ENCODE assay signal across 8 mouse cellular contexts in genomic region chr11:3931511-3932211, GRCm38 (mm10). TPM values are rescaled to one million over a fixed set of nuclear protein-coding genes. Genes with fewer than 3 reads are reported as not detected.
DNase-seq lines count a peak whose midpoint lies in the region; ATAC-seq and TF ChIP-seq lines count a peak whose summit lies in the region.

Tcn2 (minus strand) TSS chr11:3932159.

- under 1% methylated on average over 23 of the region's 26 CpGs for WGBS in embryonic facial prominence, embryonic 10.5 days
- WGBS in kidney, adult 2 months, result under 1% methylated on average over 23 of the region's 26 CpGs
- WGBS in limb, embryonic 12.5 days, result under 1% methylated on average over 21 of the region's 26 CpGs
- WGBS in midbrain, embryonic 14.5 days, result under 1% methylated on average over 26 of the region's 26 CpGs

- no peak for TF ChIP-seq CTCF in kidney, adult 2 months (conservative IDR thresholded peaks at IDR 0.05; ENCODE audit: insufficient read depth, insufficient read length, low read depth, low read length)

- H3K9me3 ChIP-seq in embryonic facial prominence, embryonic 10.5 days, result no peaks in the 10 kb centered on the region
- no peaks in the 10 kb centered on the region for H3K9me3 ChIP-seq in limb, embryonic 12.5 days
- H3K9me3 ChIP-seq in midbrain, embryonic 14.5 days (ENCODE audit: control insufficient read depth, low read length), result no peaks in the 10 kb centered on the region

- ATAC-seq in limb, embryonic 12.5 days (ENCODE audit: insufficient number of reproducible peaks, insufficient read depth, low FRiP score, low TSS enrichment, low read depth), result peak; percentile 70
- ATAC-seq in midbrain, embryonic 14.5 days (ENCODE audit: low FRiP score, low TSS enrichment), result peak; percentile 62; the same call in 1 of the 2 replicates

- peak within 1 kb of the TSS; percentile 66 for H3K9ac ChIP-seq in limb, embryonic 12.5 days (replicated peaks)
- peak within 1 kb of the TSS; percentile 27; the same call in 1 of the 2 replicates for H3K9ac ChIP-seq in midbrain, embryonic 14.5 days (replicated peaks; ENCODE audit: low read length)

- peaks cover 21% of the 10 kb centered on the region for H3K4me1 ChIP-seq in embryonic facial prominence, embryonic 10.5 days
- peaks cover 22% of the 10 kb centered on the region for H3K4me1 ChIP-seq in kidney, adult 2 months (ENCODE audit: control insufficient read depth, insufficient read depth, low read length)
- peaks cover 12% of the 10 kb centered on the region; the same call in 1 of the 2 replicates for H3K4me1 ChIP-seq in limb, embryonic 12.5 days (replicated peaks)
- H3K4me1 ChIP-seq in midbrain, embryonic 14.5 days (ENCODE audit: control insufficient read depth, insufficient read depth, low read length), result peaks cover 14% of the 10 kb centered on the region

- peak within 1 kb of the TSS; percentile 80 for H3K4me2 ChIP-seq in limb, embryonic 12.5 days
- peak within 1 kb of the TSS; percentile 59 for H3K4me2 ChIP-seq in midbrain, embryonic 14.5 days (ENCODE audit: low read length)

- no peaks in the 10 kb centered on the region for H3K27me3 ChIP-seq in embryonic facial prominence, embryonic 10.5 days (replicated peaks; ENCODE audit: low read depth, poor library complexity, severe bottlenecking)
- no peaks in the 10 kb centered on the region for H3K27me3 ChIP-seq in kidney, adult 2 months (replicated peaks; ENCODE audit: control insufficient read depth, insufficient read depth, low read length)
- H3K27me3 ChIP-seq in limb, embryonic 12.5 days, result 0 out of 2 replicates have a peak, but pooled peaks cover 3% of the 10 kb centered on the region
- H3K27me3 ChIP-seq in midbrain, embryonic 14.5 days (ENCODE audit: control insufficient read depth, insufficient read depth, low read length), result no peaks in the 10 kb centered on the region

- TF ChIP-seq POLR2A in kidney, adult 2 months (IDR thresholded peaks at IDR 0.05; ENCODE audit: low read depth, low read length), result peak; percentile 32

- H3K36me3 ChIP-seq in embryonic facial prominence, embryonic 10.5 days (replicated peaks), result peaks cover 8% of the 10 kb centered on the region; the same call in 1 of the 2 replicates
- H3K36me3 ChIP-seq in kidney, adult 2 months (ENCODE audit: control insufficient read depth, insufficient read depth, low read length), result no peaks in the 10 kb centered on the region; the same call in 1 of the 2 replicates
- H3K36me3 ChIP-seq in limb, embryonic 12.5 days, result peaks cover 6% of the 10 kb centered on the region; the same call in 1 of the 2 replicates
- no peaks in the 10 kb centered on the region for H3K36me3 ChIP-seq in midbrain, embryonic 14.5 days (ENCODE audit: control insufficient read depth, insufficient read depth, low read length)

- H3K4me3 ChIP-seq in embryonic facial prominence, embryonic 10.5 days, result peak within 1 kb of the TSS; percentile 73
- H3K4me3 ChIP-seq in kidney, adult 2 months (ENCODE audit: insufficient read depth, low read depth, low read length), result peak within 1 kb of the TSS; percentile 78
- H3K4me3 ChIP-seq in limb, embryonic 12.5 days (replicated peaks), result peak within 1 kb of the TSS; percentile 60
- peak within 1 kb of the TSS; percentile 39 for H3K4me3 ChIP-seq in midbrain, embryonic 14.5 days (replicated peaks; ENCODE audit: low read depth, low read length)

- peak; percentile 13 for DNase-seq in cerebellum, adult 11-12 months
- DNase-seq in cerebellum, adult 11 months, result no peak
- peak; percentile 86 for DNase-seq in embryonic facial prominence, embryonic 10.5 days (ENCODE audit: low spot score)
- peak; percentile 95 to 96 for DNase-seq in heart, adult 18-20 months
- peak; percentile 99 for DNase-seq in kidney, adult 2 months
- DNase-seq in midbrain, embryonic 14.5 days, result peak; percentile 83
- peak; percentile 69 to 72 for DNase-seq in spleen, adult 18-20 months

- H3K27ac ChIP-seq in embryonic facial prominence, embryonic 10.5 days (replicated peaks), result peak within 1 kb of the TSS; percentile 84
- H3K27ac ChIP-seq in kidney, adult 2 months (ENCODE audit: insufficient read depth, low read depth, low read length), result peak within 1 kb of the TSS; percentile 86
- H3K27ac ChIP-seq in limb, embryonic 12.5 days, result no peak within 1 kb of the TSS
- no peak within 1 kb of the TSS for H3K27ac ChIP-seq in midbrain, embryonic 14.5 days (replicated peaks; ENCODE audit: low read depth, low read length)

RNA-seq across cellular contexts. Expression of gene Tcn2, which starts in this region (rescaled TPM):
- polyA plus RNA-seq in embryonic facial prominence, embryonic 10.5 days (2016; fragmentation: Nextera tagmentation; extraction: Ambion mirVana), result 23.7 and 23.9 TPM in 2 replicates
- total RNA-seq in heart, adult 18-20 months (2021), result 10 to 100 TPM; 37.9 to 50.5 TPM
- 2,179 and 2,584 TPM in 2 replicates for polyA plus RNA-seq in kidney, adult 2 months (2012; rRNA removed)
- polyA plus RNA-seq in limb, embryonic 12.5 days (2016; fragmentation: Nextera tagmentation; extraction: Ambion mirVana), result 27.4 and 29.9 TPM in 2 replicates
- 11.7 and 21.2 TPM in 2 replicates for polyA plus RNA-seq in midbrain, embryonic 14.5 days (2014; fragmentation: Nextera tagmentation; extraction: Ambion mirVana)

Comparison
In these comparisons a context has a peak if more than half of its experiments do, and no peak if none do; other contexts are left out.
1. RNA of gene Tcn2 (polyA plus RNA-seq): 2,179 to 2,584 TPM in kidney, adult 2 months; 27.4 to 29.9 TPM in limb, embryonic 12.5 days, 23.7 to 23.9 TPM in embryonic facial prominence, embryonic 10.5 days and 11.7 to 21.2 TPM in midbrain, embryonic 14.5 days; every median in the first group is over 10 times any median in the second.
2. H3K27ac ChIP-seq: peak in embryonic facial prominence, embryonic 10.5 days (single experiment) and kidney, adult 2 months (single experiment); none in limb, embryonic 12.5 days (single experiment) and midbrain, embryonic 14.5 days (single experiment).
3. Peak in every context shown above with its lines, with median percentiles within 50 percentile points of each other: H3K4me3 ChIP-seq.